Mouse (Mus musculus) adrenal gland, postnatal 14 days (tissue): ENCODE data around the gene Astn2. TPM values are rescaled to one million over a fixed set of nuclear protein-coding genes. Genes with fewer than 3 reads are reported as not detected.
"Not testable (repeated sequence)": the region's sequence is repeated elsewhere in the genome, so short reads cannot be mapped to it uniquely, and the experiment has no call there.

Experiments
- DNase-seq: peaks from one replicate; pipeline ENCODE4 v3.0.0; 2021; ENCODE audit warnings: mixed read lengths
- total RNA-seq: library from RNA; stranded (reverse); gene quantifications from 2 replicates; pipeline ENCODE4 v1.2.3, GENCODE M21; 2021

The Astn2 gene
- total RNA-seq, 1 experiment from 2014 or later = 2.2 TPM

- DNase-seq = no peak
These were observed 651.5 kb downstream of the Astn2 start for GRCm38 (mm10) chr4:65752941-65753340.

GRCm38 (mm10) chr4:65744788-65745187 is 659.6 kb downstream of the Astn2 start:
- DNase-seq = no peak

GRCm38 (mm10) chr4:65744088-65744610 is 660.3 kb downstream of the Astn2 start:
- no peak for DNase-seq

GRCm38 (mm10) chr4:65743160-65743691 is 661.2 kb downstream of the Astn2 start:
- peak; percentile 17 for DNase-seq

GRCm38 (mm10) chr4:65724414-65724813 is 680.0 kb downstream of the Astn2 start:
- no peak for DNase-seq

- no peak for DNase-seq
These were observed 684.8 kb downstream of the Astn2 start for GRCm38 (mm10) chr4:65719610-65720009.

- no peak for DNase-seq
These were observed 686.5 kb downstream of the Astn2 start for GRCm38 (mm10) chr4:65717899-65718298.

- no peak for DNase-seq
These were observed 688.3 kb downstream of the Astn2 start for GRCm38 (mm10) chr4:65716086-65716485.

GRCm38 (mm10) chr4:65711678-65712077 is 692.7 kb downstream of the Astn2 start:
- DNase-seq = no peak

- DNase-seq = no peak
These were observed 693.8 kb downstream of the Astn2 start for GRCm38 (mm10) chr4:65710623-65711022.

- no peak for DNase-seq
These were observed 702.6 kb downstream of the Astn2 start for GRCm38 (mm10) chr4:65701848-65702247.

GRCm38 (mm10) chr4:65699743-65700361 is 704.6 kb downstream of the Astn2 start:
- no peak for DNase-seq

- DNase-seq = no peak
These were observed 709.2 kb downstream of the Astn2 start for GRCm38 (mm10) chr4:65695241-65695640.

- no peak for DNase-seq
These were observed 710.4 kb downstream of the Astn2 start for GRCm38 (mm10) chr4:65694011-65694410.

GRCm38 (mm10) chr4:65687006-65687723 is 717.2 kb downstream of the Astn2 start:
- no peak for DNase-seq

GRCm38 (mm10) chr4:65686258-65687005 is 718.0 kb downstream of the Astn2 start:
- DNase-seq = no peak

- no peak for DNase-seq
These were observed 720.0 kb downstream of the Astn2 start for GRCm38 (mm10) chr4:65684401-65684800.

GRCm38 (mm10) chr4:65679786-65680185 is 724.6 kb downstream of the Astn2 start:
- not testable (repeated sequence) for DNase-seq

- no peak for DNase-seq
These were observed 725.5 kb downstream of the Astn2 start for GRCm38 (mm10) chr4:65678929-65679328.

- DNase-seq = no peak
These were observed 725.9 kb downstream of the Astn2 start for GRCm38 (mm10) chr4:65678495-65678894.

GRCm38 (mm10) chr4:65674267-65674978 is 730.0 kb downstream of the Astn2 start:
- DNase-seq = no peak

GRCm38 (mm10) chr4:65673418-65673933 is 730.9 kb downstream of the Astn2 start:
- no peak for DNase-seq
